Mouse (Mus musculus): ENCODE measurements around the gene Taf5.

The Taf5 gene

DNA sequence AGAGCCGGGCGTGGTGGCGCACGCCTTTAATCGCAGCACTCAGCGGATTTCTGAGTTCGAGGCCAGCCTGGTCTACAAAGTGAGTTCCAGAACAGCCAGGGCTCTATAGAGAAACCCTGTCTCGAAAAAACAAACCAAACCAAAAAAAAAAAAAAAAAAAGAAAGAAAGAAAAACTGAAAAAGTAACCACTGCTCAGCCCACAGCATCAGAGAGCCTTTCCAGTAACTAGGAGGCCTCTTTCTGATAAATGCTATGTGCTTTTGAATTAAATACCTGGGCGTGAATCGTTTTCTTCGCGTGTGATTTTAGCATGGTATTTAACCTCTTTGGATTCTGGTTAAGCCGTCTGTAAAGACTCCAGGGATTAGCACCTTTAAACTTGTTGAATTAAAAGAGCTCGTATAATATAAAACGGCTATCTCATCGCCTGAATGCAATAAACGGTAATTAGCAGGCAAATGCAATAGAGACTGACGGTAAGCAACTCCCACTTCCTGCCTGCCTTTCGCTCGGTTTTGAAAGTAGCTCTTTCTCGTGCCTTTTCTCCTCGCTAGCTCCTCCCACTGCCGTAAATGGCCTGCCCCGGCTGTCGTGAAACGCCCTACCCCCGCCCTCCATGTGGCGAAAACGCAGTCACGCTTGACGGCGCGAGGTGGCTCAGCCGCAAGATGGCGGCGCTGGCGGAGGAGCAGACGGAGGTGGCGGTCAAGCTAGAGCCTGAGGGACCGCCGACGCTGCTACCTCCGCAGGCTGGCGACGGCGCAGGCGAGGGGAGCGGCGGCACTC lies at the start of gene Taf5:
Taf5 (plus strand) TSS at position 651 of the 787 bp plus-strand sequence.
- peak; percentile 98 for DNase-seq (ENCODE audit: low spot score)

- no peak for DNase-seq (ENCODE audit: low spot score)
These were observed 49.7 kb upstream of the Taf5 start for GRCm38 (mm10) chr19:47017831-47018230.

GRCm38 (mm10) chr19:47018330-47018729 lies 49.2 kb upstream of the Taf5 start:
- DNase-seq (ENCODE audit: low spot score), result no peak

GRCm38 (mm10) chr19:47019326-47019725 lies 48.2 kb upstream of the Taf5 start:
- DNase-seq (ENCODE audit: low spot score), result no peak

GRCm38 (mm10) chr19:47022709-47023108 lies 44.8 kb upstream of the Taf5 start:
- no peak for DNase-seq (ENCODE audit: low spot score)

- DNase-seq (ENCODE audit: low spot score), result no peak
These were observed 44.0 kb upstream of the Taf5 start for GRCm38 (mm10) chr19:47023546-47023945.

- no peak for DNase-seq (ENCODE audit: low spot score)
These were observed 42.6 kb upstream of the Taf5 start for GRCm38 (mm10) chr19:47024954-47025353.

DNA sequence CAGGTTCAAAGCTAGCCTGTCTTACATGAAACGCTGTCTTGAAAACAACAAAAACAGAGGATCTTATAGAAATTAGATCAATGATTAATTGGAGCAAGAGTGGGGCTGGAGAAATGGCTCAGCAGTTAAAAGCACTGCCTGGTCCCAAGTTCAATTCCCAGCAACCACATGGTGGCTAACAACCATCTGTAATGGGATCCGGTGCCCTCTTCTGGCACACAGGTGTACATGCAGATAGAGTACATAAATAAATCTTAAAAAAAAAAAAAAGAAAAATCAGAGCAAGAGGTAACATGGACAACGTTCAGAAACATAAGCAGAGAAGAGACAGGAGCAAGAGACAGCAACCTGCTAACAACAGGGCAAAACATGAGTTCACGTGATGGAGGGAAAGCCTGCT lies 41.0 kb upstream of the Taf5 start:
- no peak for DNase-seq (ENCODE audit: low spot score)

DNA sequence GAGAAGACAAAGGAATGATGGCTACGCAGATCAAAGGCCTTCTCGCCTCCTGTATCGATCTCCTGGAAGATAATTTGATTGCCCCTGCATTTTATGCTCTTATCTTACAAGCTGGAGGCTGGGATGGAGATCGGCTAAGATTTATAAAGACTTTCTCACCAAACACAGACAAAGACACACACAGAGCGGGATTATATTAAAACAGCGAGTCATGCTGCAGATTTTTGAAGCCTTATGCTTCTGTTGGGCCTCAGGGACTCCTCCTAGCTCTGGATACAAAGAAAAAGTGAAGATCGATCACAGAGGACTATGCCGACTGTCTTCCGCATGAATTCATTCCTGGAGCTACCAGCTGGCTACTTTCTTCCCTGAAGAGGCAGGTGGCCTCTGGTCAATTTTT lies 37.8 kb upstream of the Taf5 start:
- DNase-seq (ENCODE audit: low spot score), result no peak

GRCm38 (mm10) chr19:47031770-47032169 lies 35.8 kb upstream of the Taf5 start:
- DNase-seq (ENCODE audit: low spot score), result no peak

- DNase-seq (ENCODE audit: low spot score), result no peak
These were observed 32.6 kb upstream of the Taf5 start for GRCm38 (mm10) chr19:47034916-47035315.

DNA sequence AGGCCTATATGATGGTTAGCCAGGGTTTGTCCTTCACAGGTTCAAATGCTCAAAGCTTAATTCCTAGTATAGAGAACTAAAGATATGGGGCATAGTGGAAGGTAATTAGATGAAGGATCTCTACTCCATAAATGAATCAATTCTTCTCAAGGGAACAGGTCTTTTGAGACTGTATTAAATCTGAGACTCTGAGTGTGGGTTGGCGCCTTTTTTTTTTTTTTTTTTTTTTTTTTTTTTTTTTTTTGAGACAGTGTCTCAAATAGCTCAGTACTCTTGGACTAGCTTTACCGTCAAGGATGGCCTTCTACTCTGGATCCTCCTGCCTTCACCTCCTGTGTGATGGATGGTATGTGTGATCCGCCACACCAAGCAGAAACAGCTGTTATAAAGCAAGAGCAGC lies 30.9 kb upstream of the Taf5 start:
- DNase-seq (ENCODE audit: low spot score), result no peak

DNA sequence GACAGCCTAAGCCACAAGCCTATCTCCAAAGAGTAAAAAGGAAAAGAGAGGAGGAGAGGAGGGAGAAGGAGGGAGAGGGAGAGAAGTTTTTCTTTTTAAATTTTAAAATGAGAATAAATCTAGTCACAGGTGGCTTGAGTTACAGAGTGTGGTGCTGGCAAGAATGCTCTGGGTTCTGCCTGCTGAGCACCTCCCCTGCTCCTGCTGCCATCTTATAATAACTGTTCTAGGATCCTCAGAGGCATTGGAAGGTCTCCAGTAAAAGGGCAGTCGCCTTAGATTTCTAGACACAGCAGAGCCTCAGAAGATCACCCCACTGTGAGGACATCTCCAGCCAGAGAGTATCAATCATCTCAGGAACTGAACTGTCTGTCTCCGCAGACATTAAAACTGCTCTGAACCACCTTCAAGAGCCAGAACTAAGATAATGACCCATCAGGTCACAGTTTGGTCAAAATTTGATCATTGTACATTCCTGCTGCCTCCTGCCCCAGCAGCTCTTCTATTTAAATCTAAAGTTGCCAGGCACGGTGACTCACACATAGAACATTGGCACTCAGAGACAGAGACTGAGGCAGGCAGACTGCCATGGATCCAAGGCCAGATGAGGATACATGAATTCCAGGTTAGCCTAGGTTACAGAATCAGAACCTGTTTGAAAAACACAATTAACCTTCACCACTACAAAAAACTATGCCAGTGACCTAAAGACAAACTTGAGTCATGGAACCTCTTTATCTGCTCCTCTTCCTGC lies 26.6 kb upstream of the Taf5 start:
- no peak for DNase-seq (ENCODE audit: low spot score)

GRCm38 (mm10) chr19:47043608-47044007 lies 23.9 kb upstream of the Taf5 start:
- no peak for DNase-seq (ENCODE audit: low spot score)

DNA sequence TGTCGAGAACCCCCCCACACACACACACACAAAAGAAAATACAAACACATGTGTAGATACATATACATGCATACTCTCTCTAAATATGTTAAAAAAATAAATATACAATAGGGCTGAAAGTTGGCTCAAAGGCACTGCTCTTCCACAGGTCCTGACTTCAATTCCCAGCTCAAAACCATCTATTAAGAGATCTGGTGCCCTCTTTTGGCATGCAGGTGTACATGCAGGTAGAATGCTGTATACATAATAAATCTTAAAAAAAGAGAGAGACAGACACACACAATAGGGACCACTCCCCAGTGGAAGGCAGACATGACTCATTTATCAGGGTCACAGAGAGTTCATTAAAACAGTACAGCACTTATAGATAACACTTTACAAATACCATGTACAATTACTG lies 21.2 kb upstream of the Taf5 start:
- no peak for DNase-seq (ENCODE audit: low spot score)

- DNase-seq (ENCODE audit: low spot score), result no peak
These were observed 20.2 kb upstream of the Taf5 start for GRCm38 (mm10) chr19:47047236-47047833.

DNA sequence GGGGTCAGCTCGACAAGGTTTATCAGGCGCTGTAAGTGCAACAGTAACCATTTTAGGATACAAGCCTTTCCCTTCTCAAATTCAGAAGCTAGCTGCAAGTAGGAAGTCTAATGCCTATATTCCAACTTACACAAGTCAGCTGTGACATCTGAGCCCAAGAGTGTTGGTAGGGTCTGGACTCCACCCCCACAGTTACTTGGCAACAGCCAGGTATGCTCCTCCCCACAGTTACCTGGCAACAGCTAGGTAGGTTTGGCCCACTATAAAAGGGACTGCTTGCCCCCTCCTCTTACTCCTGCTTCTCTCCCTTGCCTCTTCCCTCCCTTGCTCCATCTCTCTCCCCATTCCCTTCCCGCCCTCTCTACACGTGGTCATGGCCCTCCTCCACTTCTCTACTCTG lies 18.5 kb upstream of the Taf5 start:
- DNase-seq (ENCODE audit: low spot score), result no peak

DNA sequence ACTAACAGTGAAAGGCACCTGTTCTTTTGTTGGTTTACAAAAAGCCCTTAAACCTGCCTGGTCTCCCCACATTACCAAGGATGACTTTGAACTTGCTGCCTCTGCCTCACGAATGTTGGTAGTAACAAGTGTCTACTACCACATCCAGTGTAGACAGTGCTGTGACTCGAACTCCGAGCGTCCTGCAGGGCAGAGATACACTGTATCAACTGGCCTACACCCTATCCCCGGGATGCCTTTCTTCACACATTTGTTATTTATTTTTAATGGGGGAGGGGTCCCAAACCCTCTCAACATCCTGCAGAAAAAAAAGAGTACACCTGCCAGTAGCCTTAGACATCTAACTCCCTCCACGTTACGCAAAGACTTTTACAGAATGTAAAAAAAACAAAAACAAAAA lies 17.7 kb upstream of the Taf5 start:
- peak; percentile 8 for DNase-seq (ENCODE audit: low spot score)

- DNase-seq (ENCODE audit: low spot score), result peak; percentile 89
These were observed 17.1 kb upstream of the Taf5 start, which contains the start of gene Pcgf6 for GRCm38 (mm10) chr19:47050271-47051032. TSS of gene Pcgf6 (minus strand) at chr19:47050906.

DNA sequence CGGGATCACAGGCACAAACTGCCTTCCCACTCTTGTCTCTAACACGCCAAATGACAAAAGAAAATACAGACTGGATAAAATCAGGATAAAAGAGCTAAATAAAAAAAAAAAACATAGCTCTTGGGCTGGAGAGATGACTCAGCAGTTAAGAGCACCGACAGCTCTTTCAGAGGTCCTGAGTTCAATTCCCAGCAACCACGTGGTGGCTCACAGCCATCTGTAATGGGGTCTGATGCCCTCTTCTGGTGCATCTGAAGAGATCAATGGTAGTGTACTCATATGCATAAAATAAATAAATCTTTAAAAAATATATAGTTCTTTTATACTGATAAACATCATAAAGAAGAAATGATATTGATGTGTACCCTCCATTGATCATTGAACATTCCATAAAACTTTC lies 14.6 kb upstream of the Taf5 start:
- DNase-seq (ENCODE audit: low spot score), result no peak

DNA sequence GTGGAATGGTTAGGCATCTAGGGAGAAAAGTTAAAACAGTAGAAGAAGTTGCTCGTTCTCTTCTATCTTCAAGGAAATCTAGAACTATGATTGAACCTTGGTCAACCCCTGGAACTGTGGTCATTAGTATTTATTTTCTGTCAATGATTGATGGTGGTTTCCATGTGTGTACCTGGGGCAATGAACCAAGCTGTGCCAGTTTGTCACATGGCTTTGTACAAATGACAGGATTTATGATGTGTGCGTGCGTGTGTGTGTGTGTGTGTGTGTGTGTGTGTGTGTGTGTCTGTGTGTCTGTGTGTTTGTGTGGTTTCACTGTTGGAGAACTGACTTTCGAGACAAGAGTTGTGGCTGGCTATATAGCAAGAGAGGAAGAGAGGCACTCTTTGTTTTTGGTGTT lies 14.1 kb upstream of the Taf5 start:
- DNase-seq (ENCODE audit: low spot score), result no peak

GRCm38 (mm10) chr19:47057684-47058083 lies 9.9 kb upstream of the Taf5 start:
- DNase-seq (ENCODE audit: low spot score), result no peak

All from T-cell, adult 2 months (primary cell).